Comparison of ENCODE assay signal across 8 mouse cellular contexts in genomic region chr6:101534214-101535052, GRCm38 (mm10).
DNase-seq lines count a peak whose midpoint lies in the region; ATAC-seq lines count a peak whose summit lies in the region.

No protein-coding gene starts in this region.

- no peak overlapping the region for H3K9ac ChIP-seq in forebrain, embryonic 11.5 days (ENCODE audit: low read length)
- H3K9ac ChIP-seq in midbrain, embryonic 13.5 days (replicated peaks), result no peak overlapping the region

- H3K27ac ChIP-seq in forebrain, embryonic 11.5 days (ENCODE audit: low read depth, low read length), result no peak overlapping the region
- no peak overlapping the region for H3K27ac ChIP-seq in midbrain, embryonic 13.5 days

- H3K4me3 ChIP-seq in forebrain, embryonic 11.5 days (ENCODE audit: low read depth, low read length), result no peak overlapping the region
- no peak overlapping the region for H3K4me3 ChIP-seq in midbrain, embryonic 13.5 days (replicated peaks)

- DNase-seq in left cerebral cortex, adult 11 months (ENCODE audit: low spot score), result peak; percentile 30
- DNase-seq in left cerebral cortex, adult 8-10 months (ENCODE audit: low spot score in 2 of 2), result no peak
- peak; percentile 82 for DNase-seq in adipocyte (ENCODE audit: low spot score)
- no peak for DNase-seq in forebrain, embryonic 11.5 days (ENCODE audit: low spot score)
- DNase-seq in layer of hippocampus, adult 18-20 months (ENCODE audit: low spot score in 2 of 2), result peak; percentile 13 to 82
- DNase-seq in ovary, postnatal 36 days (ENCODE audit: low spot score), result no peak
- DNase-seq in urinary bladder, adult 2 months (ENCODE audit: low spot score), result no peak

- no peak overlapping the region for H3K4me2 ChIP-seq in forebrain, embryonic 11.5 days (ENCODE audit: low read depth, low read length, severe bottlenecking)
- H3K4me2 ChIP-seq in midbrain, embryonic 13.5 days (replicated peaks), result no peak overlapping the region

- H3K36me3 ChIP-seq in forebrain, embryonic 11.5 days (ENCODE audit: control insufficient read depth, insufficient read depth, low read length), result no peaks in the 10 kb centered on the region
- no peaks in the 10 kb centered on the region for H3K36me3 ChIP-seq in midbrain, embryonic 13.5 days

- no peaks in the 10 kb centered on the region for H3K9me3 ChIP-seq in forebrain, embryonic 11.5 days (ENCODE audit: control insufficient read depth, low read length)
- H3K9me3 ChIP-seq in midbrain, embryonic 13.5 days, result no peaks in the 10 kb centered on the region

- H3K4me1 ChIP-seq in forebrain, embryonic 11.5 days (replicated peaks; ENCODE audit: control insufficient read depth, insufficient read depth, low read length), result no peaks in the 10 kb centered on the region; the same call in 1 of the 2 replicates
- no peaks in the 10 kb centered on the region for H3K4me1 ChIP-seq in midbrain, embryonic 13.5 days (replicated peaks)

- ATAC-seq in forebrain, embryonic 11.5 days (replicated peaks; ENCODE audit: low FRiP score), result peak; percentile 72; the same call in 1 of the 2 replicates
- peak; percentile 53; the same call in 1 of the 2 replicates for ATAC-seq in midbrain, embryonic 13.5 days

- no peaks in the 10 kb centered on the region; the same call in 1 of the 2 replicates for H3K27me3 ChIP-seq in forebrain, embryonic 11.5 days (ENCODE audit: control insufficient read depth, insufficient read depth, low read length)
- 0 out of 2 replicates have a peak, but pooled peaks cover 2% of the 10 kb centered on the region for H3K27me3 ChIP-seq in midbrain, embryonic 13.5 days

- WGBS in forebrain, embryonic 11.5 days, result 42% methylated on average over 9 of the region's 9 CpGs
- 43% methylated on average over 9 of the region's 9 CpGs for WGBS in midbrain, embryonic 13.5 days

Comparison
In these comparisons a context has a peak if more than half of its experiments do, and no peak if none do; other contexts are left out.
1. DNase-seq: peak in left cerebral cortex, adult 11 months (single experiment), adipocyte (single experiment) and layer of hippocampus, adult 18-20 months (2 of 2); none in left cerebral cortex, adult 8-10 months (0 of 2), forebrain, embryonic 11.5 days (single experiment), ovary, postnatal 36 days (single experiment) and urinary bladder, adult 2 months (single experiment).